Mouse (Mus musculus) megakaryocyte-erythroid progenitor cell, adult 5-6 weeks (primary cell): Measurements from ENCODE around the gene Klhdc8a. TPM values are rescaled to one million over a fixed set of nuclear protein-coding genes. Genes with fewer than 3 reads are reported as not detected.

ENCODE experiments used
- ATAC-seq: replicated peaks from 2 replicates; pipeline ENCODE4 v1.8.0; 2016; ENCODE audit warnings: mild to moderate bottlenecking, inconsistent platforms; ENCODE audit not compliant: severe bottlenecking, poor library complexity, low FRiP score, low TSS enrichment
- total RNA-seq, 2 experiments: library from RNA; stranded (forward) in 1 of 2; stranded (reverse) in 1 of 2; fragments of 200-1000, 215-1000 nt in 1 of 2; fragments of >200 nt in 1 of 2; fragmentation: Nextera tagmentation in 1 of 2; gene quantifications; 2 replicates each; pipeline ENCODE4 v1.2.3; 2014 to 2017

Klhdc8a gene
- total RNA-seq, 2 experiments from 2014 or later = not detected

DNA sequence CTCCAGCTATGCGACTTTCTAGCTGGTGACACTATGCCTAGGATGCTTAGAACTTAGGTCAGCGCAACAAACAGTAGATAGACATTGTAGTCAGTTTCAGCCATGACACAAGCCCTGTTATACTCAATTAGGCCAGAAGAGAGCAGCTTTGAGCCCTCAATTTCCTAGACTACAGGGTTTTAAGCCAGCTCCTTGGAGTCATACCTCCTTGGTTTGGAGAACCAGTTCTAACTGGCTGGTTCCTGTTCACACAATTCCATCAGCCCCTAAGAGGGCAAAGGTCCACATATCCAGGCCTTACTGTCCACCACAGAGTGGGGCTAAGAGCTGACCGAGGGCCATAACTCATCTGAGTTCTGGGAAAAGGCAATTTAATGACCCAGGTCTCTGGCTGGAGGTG lies 14.3 kb downstream of the Klhdc8a start:
- ATAC-seq = peak; percentile 58

DNA sequence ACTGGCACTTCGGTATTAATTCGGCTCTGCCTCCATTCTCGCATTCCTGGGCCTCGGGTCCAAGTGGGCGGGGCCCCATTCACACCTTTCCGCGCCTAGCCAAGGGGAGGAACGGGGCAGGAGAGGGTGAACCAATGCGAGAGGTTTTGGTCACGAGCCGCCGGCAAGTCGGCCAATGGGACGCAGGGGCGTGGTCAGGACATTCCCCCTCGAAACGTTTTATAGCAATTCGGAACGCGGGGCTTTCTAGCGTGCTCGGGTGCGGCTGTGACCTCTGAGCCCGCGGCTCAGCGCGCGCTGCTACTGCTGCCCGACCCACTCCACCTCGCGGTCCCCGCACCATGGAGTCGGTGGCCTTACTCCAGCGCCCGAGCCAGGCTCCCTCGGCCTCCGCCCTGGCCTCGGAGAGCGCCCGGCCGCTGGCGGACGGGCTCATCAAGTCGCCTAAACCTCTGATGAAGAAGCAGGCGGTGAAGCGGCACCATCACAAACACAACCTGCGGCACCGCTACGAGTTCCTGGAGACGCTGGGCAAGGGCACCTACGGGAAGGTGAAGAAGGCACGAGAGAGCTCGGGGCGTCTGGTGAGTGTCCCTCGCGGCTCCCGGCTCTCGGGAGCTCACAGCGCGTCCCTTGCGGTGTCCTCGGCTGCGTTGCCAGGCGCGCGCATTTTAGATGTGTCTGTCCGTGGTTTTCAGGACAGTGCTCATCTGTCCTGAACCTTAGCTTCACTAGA lies 17.6 kb downstream of the Klhdc8a start, which contains the start of gene Nuak2:
Nuak2 (plus strand) TSS at position 238 of the 736 bp plus-strand sequence.
- peak; percentile 63 for ATAC-seq

DNA sequence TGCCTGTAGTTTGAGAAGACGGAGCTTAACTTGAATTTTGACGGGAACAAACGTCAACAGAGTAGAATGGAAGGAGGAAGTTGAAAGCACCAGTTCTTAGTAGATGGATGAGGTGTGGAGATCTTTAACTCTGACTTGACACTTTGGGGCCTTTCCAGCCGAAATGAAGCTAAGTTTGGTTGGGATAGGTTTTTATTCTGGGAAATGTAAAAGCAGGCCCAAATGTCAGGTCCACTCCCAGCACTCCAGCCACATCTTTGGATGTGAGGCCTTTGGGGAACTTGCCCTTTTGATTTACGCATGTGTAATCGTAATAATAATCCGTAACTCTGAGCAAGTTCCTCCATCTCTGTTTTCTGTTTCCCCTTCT lies 18.2 kb downstream of the Klhdc8a start:
- ATAC-seq = no peak

DNA sequence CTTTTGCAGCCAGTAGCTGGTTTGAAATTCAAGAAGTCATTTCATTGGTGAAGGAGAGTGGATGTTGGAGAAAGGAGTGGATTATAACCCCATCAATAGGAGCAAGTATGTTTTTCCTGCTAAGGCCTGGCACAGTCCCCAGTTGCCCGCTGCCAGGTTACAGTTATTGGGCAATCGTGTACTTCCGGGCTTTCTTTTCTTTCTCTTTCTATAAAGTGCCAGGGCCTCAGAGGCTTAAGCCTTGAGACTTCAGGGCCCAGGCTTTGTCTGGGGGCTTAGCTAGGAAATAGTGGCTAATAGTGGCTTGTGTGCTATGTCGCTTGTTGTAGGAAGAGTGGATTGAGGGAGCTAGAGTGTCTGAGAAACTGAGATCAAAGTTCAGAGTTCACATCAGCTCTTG lies 19.0 kb downstream of the Klhdc8a start:
- no peak for ATAC-seq

GRCm38 (mm10) chr1:132317894-132318863 lies 19.8 kb downstream of the Klhdc8a start:
- no peak for ATAC-seq

GRCm38 (mm10) chr1:132319242-132319641 lies 20.8 kb downstream of the Klhdc8a start:
- peak; percentile 82 for ATAC-seq

- no peak for ATAC-seq
Observed at GRCm38 (mm10) chr1:132321821-132322580, 23.6 kb downstream of the Klhdc8a start.

- no peak for ATAC-seq
Observed at GRCm38 (mm10) chr1:132322711-132323542, 24.5 kb downstream of the Klhdc8a start.

- peak; percentile 70 for ATAC-seq
Observed at GRCm38 (mm10) chr1:132326777-132327176, 28.4 kb downstream of the Klhdc8a start.

- no peak for ATAC-seq
Observed at GRCm38 (mm10) chr1:132327477-132327876, 29.1 kb downstream of the Klhdc8a start.

DNA sequence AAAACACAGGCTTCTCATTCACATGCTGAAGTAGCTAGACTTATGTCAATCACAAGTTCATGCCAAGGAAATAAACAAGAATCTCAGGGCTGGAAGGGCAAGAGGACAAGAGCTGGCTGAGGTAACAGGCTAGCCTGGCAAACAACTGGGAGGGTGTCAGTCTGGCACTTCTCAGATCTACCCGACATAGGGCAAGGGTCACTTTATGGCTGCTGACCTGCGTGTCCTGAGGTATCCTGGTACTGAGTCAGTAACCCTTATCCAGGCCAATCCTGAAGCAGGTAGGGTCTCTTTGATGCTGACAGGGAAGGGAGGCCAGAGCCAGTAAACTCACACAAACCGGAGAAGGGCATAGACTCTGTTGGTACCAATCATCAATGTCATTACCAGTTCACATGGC lies 30.1 kb downstream of the Klhdc8a start:
- no peak for ATAC-seq

- no peak for ATAC-seq
Observed at GRCm38 (mm10) chr1:132329656-132330055, 31.2 kb downstream of the Klhdc8a start.

DNA sequence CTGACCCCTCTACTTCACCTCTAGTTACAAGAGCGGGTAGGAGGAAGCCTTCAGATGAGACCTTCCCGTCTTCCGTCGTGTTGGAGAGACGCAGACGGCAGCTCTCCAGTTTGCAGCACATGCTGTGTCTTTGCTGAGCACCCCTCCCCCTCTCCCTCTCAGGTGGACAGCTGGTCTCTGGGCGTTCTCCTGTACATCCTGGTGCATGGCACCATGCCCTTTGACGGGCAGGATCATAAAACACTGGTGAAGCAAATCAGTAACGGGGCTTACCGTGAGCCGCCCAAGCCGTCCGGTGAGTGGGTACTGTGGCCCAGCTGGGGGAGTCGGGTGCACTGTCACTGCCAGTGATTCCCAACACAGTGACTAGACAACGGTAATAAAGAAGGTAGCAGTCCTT lies 32.0 kb downstream of the Klhdc8a start:
- no peak for ATAC-seq

- no peak for ATAC-seq
Observed at GRCm38 (mm10) chr1:132331283-132331682, 32.9 kb downstream of the Klhdc8a start.

DNA sequence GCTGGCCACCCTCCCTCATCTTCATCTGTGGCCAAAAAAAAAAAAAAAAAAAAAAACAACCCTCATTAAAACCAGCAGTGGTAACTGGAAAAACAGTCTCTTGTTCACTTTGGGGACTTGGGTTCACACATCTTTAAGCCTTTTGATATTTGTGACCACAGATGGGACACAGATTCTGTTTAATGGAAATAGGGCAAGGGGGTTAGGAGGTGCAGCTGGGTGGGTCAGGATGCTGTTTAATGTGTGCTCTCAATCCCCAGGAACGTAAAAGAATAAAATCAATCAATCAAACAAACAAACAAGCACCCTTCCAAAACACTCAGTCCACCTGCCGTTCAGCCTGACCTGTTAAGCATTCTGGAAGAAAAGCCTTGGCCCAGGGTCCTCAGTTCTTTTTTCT lies 34.8 kb downstream of the Klhdc8a start:
- no peak for ATAC-seq

GRCm38 (mm10) chr1:132333675-132334141 lies 35.3 kb downstream of the Klhdc8a start:
- no peak for ATAC-seq

DNA sequence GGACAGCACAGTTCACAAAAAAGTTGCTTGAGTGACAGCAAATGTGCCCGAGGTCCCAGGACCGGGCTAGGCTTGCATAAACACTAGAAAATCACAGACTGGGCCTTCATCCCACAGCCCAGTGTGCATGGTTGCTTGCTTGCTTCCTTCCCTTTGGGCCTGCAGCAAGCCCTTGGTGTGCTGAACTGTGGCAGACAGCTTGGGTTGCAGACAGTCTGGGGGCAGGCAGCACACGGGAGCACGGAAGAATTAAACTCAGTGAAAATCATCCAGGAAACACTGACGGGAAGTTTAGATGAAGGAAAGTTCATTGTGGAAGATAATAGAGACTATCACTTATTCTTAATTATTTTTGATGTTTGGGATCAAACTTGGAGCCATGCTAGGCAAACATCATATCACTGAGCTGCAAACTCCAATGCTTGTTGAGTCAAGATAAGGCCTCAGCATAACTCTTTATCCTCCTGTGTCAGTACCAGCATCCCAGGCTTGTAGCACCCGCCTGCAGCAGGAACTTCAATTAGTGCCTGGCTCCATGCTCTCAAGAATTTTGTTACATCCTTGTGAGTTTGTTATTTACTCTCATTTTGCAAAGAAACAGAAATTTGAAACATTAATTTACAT lies 35.9 kb downstream of the Klhdc8a start:
- peak; percentile 85 for ATAC-seq

DNA sequence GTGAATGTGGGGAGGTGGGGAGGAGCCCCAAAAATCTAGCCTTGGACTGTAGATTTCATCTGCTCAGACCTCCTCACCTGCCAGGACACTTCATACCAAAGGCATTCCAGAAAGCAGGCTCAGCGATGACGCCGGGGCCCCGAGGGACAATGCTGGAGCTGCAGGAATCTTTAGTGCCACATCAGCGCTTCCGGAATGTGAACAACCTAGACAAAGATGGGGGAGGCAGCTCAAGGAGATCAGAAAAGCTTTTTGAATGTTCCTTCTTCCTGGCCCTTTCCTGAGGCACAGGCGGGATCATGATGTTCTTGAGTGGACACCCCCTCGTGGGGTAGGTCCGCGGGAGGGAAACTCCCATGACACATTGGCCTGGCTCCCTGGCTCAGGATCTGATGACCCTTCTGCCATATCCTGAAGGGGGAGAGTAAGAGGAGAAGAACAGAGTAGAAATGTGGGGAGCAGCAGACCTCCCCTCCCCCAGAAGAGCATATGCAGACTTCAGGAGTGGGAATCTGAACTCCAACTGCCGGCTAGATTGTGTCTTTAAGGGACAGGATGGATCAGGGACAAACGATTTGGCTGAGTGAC lies 37.0 kb downstream of the Klhdc8a start:
- ATAC-seq = no peak
